Mouse (Mus musculus) midbrain, embryonic 11.5 days (tissue): ENCODE measurements around the gene Nans. TPM values are rescaled to one million over a fixed set of nuclear protein-coding genes. Genes with fewer than 3 reads are reported as not detected.
A peak's percentile ranks its signal among the peaks of the same experiment; 100 is the strongest.

Experiments
- ATAC-seq: fragments of 200-750 bp; cut with Nextera tagmentation; 2 replicates; pipeline ENCODE4 v1.8.0; 2017; ENCODE audit warnings: moderate TSS enrichment, moderate library complexity; ENCODE audit not compliant: low FRiP score
- DNase-seq: peaks from one replicate; pipeline ENCODE4 v3.0.0; 2015; ENCODE audit warnings: low spot score; ENCODE audit errors: missing footprints
- H3K27ac ChIP-seq: fragments of 300-500 bp; sonication (generic); 2 replicates; pipeline ENCODE4 v1.5.1; 2014; ENCODE audit warnings: low read depth, low read length
- H3K27me3 ChIP-seq: fragments of 300-500 bp; sonication (generic); 2 replicates; pipeline ENCODE4 v1.6.1; 2014; ENCODE audit warnings: mild to moderate bottlenecking, low read length, moderate library complexity, mixed read lengths; ENCODE audit not compliant: control insufficient read depth, insufficient read depth
- H3K36me3 ChIP-seq: fragments of 300-500 bp; sonication (generic); 2 replicates; pipeline ENCODE4 v1.6.1; 2014; ENCODE audit warnings: mild to moderate bottlenecking, low read length, moderate library complexity, mixed read lengths; ENCODE audit not compliant: control insufficient read depth, insufficient read depth
- H3K4me1 ChIP-seq: fragments of 300-500 bp; sonication (generic); 2 replicates; pipeline ENCODE4 v1.6.1; 2014; ENCODE audit warnings: low read length; ENCODE audit not compliant: control insufficient read depth, insufficient read depth
- H3K4me2 ChIP-seq: fragments of 300-500 bp; sonication (generic); 2 replicates; pipeline ENCODE4 v1.6.1; 2014; ENCODE audit warnings: mild to moderate bottlenecking, moderate library complexity
- H3K4me3 ChIP-seq: fragments of 300-500 bp; sonication (generic); 2 replicates; pipeline ENCODE4 v1.5.1; 2014; ENCODE audit warnings: low read depth, low read length
- H3K9ac ChIP-seq: fragments of 300-500 bp; sonication (generic); 2 replicates; pipeline ENCODE4 v1.6.1; 2014; ENCODE audit warnings: low read length
- H3K9me3 ChIP-seq: fragments of 300-500 bp; sonication (generic); 2 replicates; pipeline ENCODE4 v1.6.1; 2016; ENCODE audit warnings: low read length; ENCODE audit not compliant: control insufficient read depth
- WGBS: fragments of 180-500 bp; shearing (Covaris S2); extraction: QIAGEN DNeasy Blood & Tissue Kit; methylation state at CpG from one replicate; pipeline ENCODE4 v1.1.7; 2014; 5-methylcytosine and 5-hydroxymethylcytosine counted together
- polyA plus RNA-seq: library from polyadenylated mRNA; unstranded; fragments of >200 nt; fragmentation: Nextera tagmentation; extraction: Ambion mirVana; gene quantifications from 2 replicates; pipeline ENCODE4 v1.2.1, GENCODE M21; 2014

Gene Nans
- polyA plus RNA-seq, 1 experiment from 2014 or later, result 76.0 TPM

GRCm38 (mm10) chr4:46465740-46466139 is 23.3 kb upstream of the Nans start:
- H3K4me2 ChIP-seq, result no peak overlapping the region
- no peak overlapping the region for H3K9ac ChIP-seq
- no peaks in the 10 kb centered on the region for H3K27me3 ChIP-seq
- no peaks in the 10 kb centered on the region for H3K9me3 ChIP-seq
- H3K36me3 ChIP-seq, result peaks cover 38% of the 10 kb centered on the region
- 90% methylated on average over 3 of the region's 3 CpGs for WGBS
- DNase-seq (no peak), ATAC-seq (no peak)
- H3K27ac ChIP-seq, result no peak overlapping the region
- no peaks in the 10 kb centered on the region for H3K4me1 ChIP-seq
- no peak overlapping the region for H3K4me3 ChIP-seq

DNA sequence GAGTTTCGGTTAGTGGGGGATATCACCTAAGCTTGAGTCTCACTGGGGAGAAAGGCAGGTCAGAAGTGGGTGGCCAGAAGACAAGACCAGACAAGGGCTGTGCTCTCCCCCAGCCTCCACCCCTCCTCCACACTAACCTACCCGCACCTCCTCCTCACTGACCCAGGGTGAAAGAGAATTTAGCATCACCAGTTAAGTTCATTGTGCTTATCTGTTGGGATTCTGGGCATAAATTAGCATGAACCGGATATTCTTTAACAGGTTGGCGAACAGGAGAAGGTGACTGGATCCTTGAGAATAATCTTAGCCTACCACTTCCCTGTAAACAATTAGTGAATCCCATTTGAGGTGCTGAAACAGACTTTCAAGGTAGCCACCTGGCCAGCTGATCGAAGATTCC is 13.9 kb upstream of the Nans start:
- Histone ChIP-seq H3K4me1 (no peaks in the 10 kb centered on the region), H3K4me2 (no peak overlapping the region), H3K9me3 (no peaks in the 10 kb centered on the region), H3K27ac (no peak overlapping the region), H3K4me3 (no peak overlapping the region), H3K9ac (no peak overlapping the region), H3K27me3 (no peaks in the 10 kb centered on the region), H3K36me3 (peaks cover 34% of the 10 kb centered on the region)
- no peak for ATAC-seq
- WGBS, result over 99% methylated on average over 5 of the region's 5 CpGs
- no peak for DNase-seq

- Histone ChIP-seq H3K9ac (no peak overlapping the region), H3K27me3 (no peaks in the 10 kb centered on the region), H3K4me2 (no peak overlapping the region), H3K36me3 (peaks cover 7% of the 10 kb centered on the region; the same call in 1 of the 2 replicates), H3K27ac (no peak overlapping the region), H3K4me3 (no peak overlapping the region), H3K9me3 (no peaks in the 10 kb centered on the region), H3K4me1 (no peaks in the 10 kb centered on the region)
- WGBS, result 86% methylated on average over 2 of the region's 2 CpGs
- no peak for ATAC-seq
- DNase-seq, result no peak
Observed at GRCm38 (mm10) chr4:46479081-46479480, 10.0 kb upstream of the Nans start.

DNA sequence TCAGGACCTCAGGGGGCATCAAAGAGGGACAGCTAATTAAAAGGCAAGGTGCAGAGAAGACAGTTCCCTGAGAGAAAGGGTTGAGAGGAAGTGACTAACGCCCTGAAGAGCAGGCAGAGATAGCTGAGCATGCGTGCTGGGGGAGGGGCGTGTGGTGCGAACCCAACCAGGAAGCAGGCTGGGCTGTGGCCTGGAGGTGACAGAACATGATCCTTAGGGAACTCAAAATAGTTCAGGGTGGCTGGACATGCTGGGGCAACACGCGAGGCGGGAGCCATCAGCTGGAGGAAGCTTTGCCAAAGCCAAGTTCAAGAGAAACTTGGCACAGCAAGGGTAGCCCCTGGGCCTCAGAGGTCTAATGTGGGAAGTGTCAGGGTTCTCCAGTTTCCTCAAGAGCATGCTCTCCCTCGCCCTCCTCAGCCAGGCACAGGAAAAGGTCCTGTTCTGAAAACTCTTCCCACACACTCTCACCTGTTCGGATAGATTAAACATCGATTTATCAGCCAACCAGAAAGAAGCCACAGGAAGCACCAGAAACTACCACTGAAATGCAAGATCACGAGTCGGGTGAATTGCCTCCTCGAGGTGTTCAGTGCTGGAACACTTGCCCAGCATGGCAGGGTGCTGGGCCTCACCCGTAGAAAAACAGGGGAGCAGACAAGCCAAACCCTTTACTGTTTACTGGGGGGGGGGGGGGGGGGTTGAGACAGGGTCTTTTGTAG is 3.2 kb upstream of the Nans start:
- Histone ChIP-seq H3K36me3 (no peaks in the 10 kb centered on the region), H3K9ac (no peak overlapping the region), H3K4me1 (0 out of 2 replicates have a peak, but pooled peaks cover 5% of the 10 kb centered on the region), H3K27ac (no peak overlapping the region), H3K9me3 (no peaks in the 10 kb centered on the region), H3K27me3 (no peaks in the 10 kb centered on the region), H3K4me3 (no peak overlapping the region), H3K4me2 (no peak overlapping the region)
- 64% methylated on average over 14 of the region's 14 CpGs for WGBS
- ATAC-seq, result no peak
- DNase-seq, result peak; percentile 45

DNA sequence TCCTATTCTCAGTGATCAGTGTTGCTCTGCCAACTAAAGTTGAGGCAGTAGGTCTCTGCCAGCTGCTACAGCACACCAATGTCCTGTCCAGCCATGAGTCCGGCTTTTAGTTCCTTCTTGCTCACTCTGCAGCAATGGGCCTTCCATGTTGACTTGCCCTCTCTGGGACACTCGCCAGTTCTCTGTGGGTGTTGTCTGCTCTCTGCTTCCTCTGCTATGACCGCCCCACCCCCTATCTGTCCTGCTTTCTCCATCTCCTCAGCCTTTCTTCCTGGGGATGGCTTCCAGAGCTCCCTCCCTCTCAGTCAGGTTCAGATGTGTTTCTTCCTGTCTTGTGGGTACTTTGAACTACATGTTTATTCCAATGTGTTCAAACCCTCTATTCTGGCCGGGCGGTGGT is 1.7 kb upstream of the Nans start:
- Histone ChIP-seq H3K27ac (no peak overlapping the region), H3K9me3 (no peaks in the 10 kb centered on the region), H3K27me3 (no peaks in the 10 kb centered on the region), H3K4me1 (0 out of 2 replicates have a peak, but pooled peaks cover 5% of the 10 kb centered on the region), H3K9ac (no peak overlapping the region), H3K36me3 (no peaks in the 10 kb centered on the region), H3K4me3 (no peak overlapping the region), H3K4me2 (no peak overlapping the region)
- ATAC-seq (no peak), DNase-seq (no peak)
- 92% methylated on average over 5 of the region's 5 CpGs for WGBS

DNA sequence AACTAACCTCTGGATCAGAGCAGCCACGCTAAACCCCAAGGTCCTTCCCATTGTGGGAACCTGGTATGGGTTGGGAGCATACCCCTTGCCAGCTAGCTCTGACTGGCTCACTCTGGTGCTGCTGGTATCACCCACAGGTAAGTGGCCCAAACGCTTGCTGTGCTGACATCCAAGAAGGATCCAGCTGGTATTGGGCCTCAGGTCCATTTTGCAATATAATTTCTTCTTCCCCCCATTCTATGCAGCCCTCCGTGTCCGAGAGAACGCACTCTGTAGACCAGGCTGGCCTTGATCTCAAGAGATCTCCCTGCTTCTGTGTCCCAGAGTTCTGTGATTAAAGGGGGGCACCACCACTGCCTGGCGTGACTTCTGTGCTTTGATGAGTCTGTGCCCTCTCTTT is 4.0 kb downstream of the Nans start:
- H3K36me3 ChIP-seq, result peaks cover 7% of the 10 kb centered on the region; the same call in 1 of the 2 replicates

GRCm38 (mm10) chr4:46495543-46495942 is 6.5 kb downstream of the Nans start:
- Histone ChIP-seq H3K4me3 (no peak overlapping the region), H3K4me1 (no peaks in the 10 kb centered on the region), H3K4me2 (no peak overlapping the region), H3K36me3 (peaks cover 8% of the 10 kb centered on the region; the same call in 1 of the 2 replicates), H3K9ac (no peak overlapping the region), H3K27me3 (no peaks in the 10 kb centered on the region), H3K27ac (no peak overlapping the region), H3K9me3 (no peaks in the 10 kb centered on the region)
- DNase-seq, result no peak
- whole genome bisulfite sequencing, result 96% methylated on average over 12 of the region's 12 CpGs
- no peak for ATAC-seq

More for the DNA sequence above, 4.0 kb downstream of the Nans start:
- H3K27me3 ChIP-seq, result no peaks in the 10 kb centered on the region
- ATAC-seq, result no peak
- no peaks in the 10 kb centered on the region for H3K9me3 ChIP-seq
- no peak overlapping the region for H3K4me3 ChIP-seq
- no peak overlapping the region for H3K27ac ChIP-seq
- peak; percentile 67 for DNase-seq
- no peak overlapping the region for H3K9ac ChIP-seq
- 0 out of 2 replicates have a peak, but pooled peaks cover 5% of the 10 kb centered on the region for H3K4me1 ChIP-seq
- WGBS, result 92% methylated on average over 6 of the region's 6 CpGs
- H3K4me2 ChIP-seq, result no peak overlapping the region

DNA sequence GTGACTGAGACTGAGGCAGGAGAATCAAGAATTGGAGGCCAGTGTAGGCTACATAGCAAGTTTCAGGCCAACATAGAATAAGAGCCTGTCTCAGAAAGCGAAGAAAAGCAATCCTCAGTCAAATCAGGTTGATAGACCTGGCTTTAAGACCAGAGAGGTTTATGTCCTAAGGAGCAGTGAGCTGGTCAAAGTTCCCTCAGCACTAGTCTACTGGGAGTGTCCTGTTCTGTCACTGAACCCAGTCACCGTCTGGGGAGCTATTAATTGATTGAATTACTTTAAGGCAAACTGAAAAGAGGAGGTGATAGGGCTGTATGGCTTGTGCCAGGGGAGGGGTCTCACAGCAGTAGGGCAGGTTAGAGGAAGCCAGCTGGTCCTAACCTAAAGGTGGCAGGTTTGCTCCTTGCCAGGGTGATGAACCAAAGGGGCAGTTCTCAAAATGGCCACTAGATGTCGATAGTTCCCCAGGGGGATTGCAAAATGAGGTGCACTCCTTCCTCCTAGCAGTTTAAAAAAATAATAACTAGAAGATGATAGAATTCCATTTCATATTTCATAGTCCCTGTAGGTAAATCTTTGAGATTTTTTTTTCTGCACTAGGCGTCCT is 8.3 kb downstream of the Nans start:
- Histone ChIP-seq H3K4me1 (no peaks in the 10 kb centered on the region), H3K27ac (no peak overlapping the region), H3K9me3 (no peaks in the 10 kb centered on the region), H3K36me3 (peaks cover 11% of the 10 kb centered on the region; the same call in 1 of the 2 replicates), H3K4me3 (no peak overlapping the region), H3K9ac (no peak overlapping the region), H3K4me2 (no peak overlapping the region), H3K27me3 (no peaks in the 10 kb centered on the region)
- 42% methylated on average over 4 of the region's 4 CpGs for WGBS
- DNase-seq (peak; percentile 95), ATAC-seq (no peak)

DNA sequence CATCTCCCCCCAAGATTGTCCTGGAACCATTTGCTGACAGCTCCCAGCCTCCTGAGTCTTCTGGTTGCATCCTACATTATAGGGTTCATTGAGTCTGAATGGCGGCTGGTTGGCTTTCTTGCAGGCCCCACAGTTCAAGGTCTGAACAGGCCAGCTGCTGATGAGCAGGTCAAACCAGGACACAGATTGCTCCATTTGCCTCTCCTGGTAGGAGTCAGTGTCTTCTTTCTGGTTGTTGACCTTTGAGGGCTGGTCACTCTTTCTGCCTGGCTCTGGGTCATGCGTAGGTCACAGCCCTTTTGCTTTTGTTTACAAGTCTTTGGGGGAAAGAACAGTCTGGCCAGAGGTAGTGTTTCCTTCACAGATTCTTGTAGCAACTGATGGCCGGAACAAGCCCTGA is 9.5 kb downstream of the Nans start:
- DNase-seq (no peak), ATAC-seq (no peak)
- no peak overlapping the region for H3K9ac ChIP-seq
- no peak overlapping the region for H3K4me3 ChIP-seq
- WGBS, result 65% methylated on average over 3 of the region's 3 CpGs
- no peaks in the 10 kb centered on the region for H3K4me1 ChIP-seq
- H3K27ac ChIP-seq, result no peak overlapping the region
- no peaks in the 10 kb centered on the region for H3K27me3 ChIP-seq
- H3K36me3 ChIP-seq, result peaks cover 10% of the 10 kb centered on the region; the same call in 1 of the 2 replicates
- H3K4me2 ChIP-seq, result no peak overlapping the region
- no peaks in the 10 kb centered on the region for H3K9me3 ChIP-seq
